Mouse (Mus musculus) right cerebral cortex, adult 2 months (tissue): Measurements from ENCODE around the gene Procr.
"Not testable (repeated sequence)": the region's sequence is repeated elsewhere in the genome, so short reads cannot be mapped to it uniquely, and the experiment has no call there.

ENCODE experiments used
- DNase-seq, 2 experiments: peaks; one replicate each; pipeline ENCODE4 v3.0.0; 2021 to 2022; ENCODE audit warnings: low spot score in 2 of 2

The Procr gene

GRCm38 (mm10) chr2:155751014-155751786 is at the start of gene Procr:
Gene Procr, plus strand, starts transcription at chr2:155751117.
- no peak for DNase-seq

DNA sequence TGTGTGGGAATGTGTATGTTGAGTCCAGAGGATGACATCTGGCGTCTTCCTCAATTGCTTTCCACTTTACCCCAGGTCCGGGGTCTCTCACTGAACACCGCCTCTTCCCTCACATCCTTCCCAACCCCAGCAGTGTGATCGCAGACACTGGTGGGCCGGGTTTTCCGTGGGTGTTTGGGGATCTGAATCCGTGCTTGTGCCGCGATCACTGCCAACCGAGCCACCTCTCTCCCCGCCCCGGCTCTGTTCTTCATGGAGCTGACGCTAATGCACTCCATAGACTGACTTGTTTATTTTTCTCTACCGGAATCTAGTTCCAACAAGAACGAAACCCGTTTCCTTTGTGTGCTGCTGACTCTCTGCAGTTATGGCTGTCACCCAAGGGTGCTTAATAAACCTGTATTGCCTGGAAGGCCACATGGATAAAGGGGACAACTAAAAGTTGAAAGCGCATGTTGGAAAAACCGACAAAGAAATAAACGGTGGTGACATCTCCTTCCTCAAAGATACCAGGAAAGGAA is 49.5 kb upstream of the Procr start:
- DNase-seq, result no peak

DNA sequence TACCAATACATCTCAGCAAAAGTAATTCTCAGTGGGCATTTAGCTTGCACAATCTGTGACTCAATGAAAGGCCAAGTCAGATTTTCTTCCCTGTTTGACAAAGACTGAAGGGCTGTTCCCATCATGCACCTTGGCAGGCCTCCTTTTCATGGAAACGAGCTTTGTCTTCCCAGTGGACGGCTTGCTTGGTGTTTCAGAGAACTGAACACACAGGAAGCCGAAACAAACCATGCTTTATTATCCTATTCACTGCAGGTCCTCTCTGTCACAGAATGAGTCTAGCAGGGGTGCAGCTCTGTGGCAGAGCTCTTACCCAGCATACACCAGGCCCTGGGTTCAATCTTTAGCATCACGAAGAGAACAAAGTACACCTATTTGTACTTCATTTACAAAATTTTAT is 47.3 kb upstream of the Procr start:
- DNase-seq, result no peak

DNA sequence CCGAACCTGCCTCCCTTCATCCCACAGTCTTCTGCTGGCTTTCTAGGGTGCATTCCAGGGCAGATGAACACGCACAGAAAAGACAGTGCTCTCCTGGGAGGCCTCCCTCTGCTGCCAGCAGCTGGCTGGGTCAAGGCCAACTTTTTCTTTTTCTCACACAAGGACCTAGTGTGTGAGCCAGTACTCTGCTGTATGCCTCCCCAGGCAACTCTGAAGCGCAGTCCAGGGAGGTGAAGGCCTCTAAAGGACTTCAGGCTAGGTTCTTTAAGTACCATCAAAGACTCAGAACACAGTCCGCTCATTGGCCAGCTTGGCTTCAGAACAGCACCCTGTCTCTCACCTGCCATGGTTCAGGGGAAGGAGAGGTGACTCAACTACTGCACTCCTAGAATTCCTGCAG is 43.7 kb upstream of the Procr start:
- DNase-seq, result no peak

- no peak for DNase-seq
These were observed 40.4 kb upstream of the Procr start for GRCm38 (mm10) chr2:155710557-155710956.

DNA sequence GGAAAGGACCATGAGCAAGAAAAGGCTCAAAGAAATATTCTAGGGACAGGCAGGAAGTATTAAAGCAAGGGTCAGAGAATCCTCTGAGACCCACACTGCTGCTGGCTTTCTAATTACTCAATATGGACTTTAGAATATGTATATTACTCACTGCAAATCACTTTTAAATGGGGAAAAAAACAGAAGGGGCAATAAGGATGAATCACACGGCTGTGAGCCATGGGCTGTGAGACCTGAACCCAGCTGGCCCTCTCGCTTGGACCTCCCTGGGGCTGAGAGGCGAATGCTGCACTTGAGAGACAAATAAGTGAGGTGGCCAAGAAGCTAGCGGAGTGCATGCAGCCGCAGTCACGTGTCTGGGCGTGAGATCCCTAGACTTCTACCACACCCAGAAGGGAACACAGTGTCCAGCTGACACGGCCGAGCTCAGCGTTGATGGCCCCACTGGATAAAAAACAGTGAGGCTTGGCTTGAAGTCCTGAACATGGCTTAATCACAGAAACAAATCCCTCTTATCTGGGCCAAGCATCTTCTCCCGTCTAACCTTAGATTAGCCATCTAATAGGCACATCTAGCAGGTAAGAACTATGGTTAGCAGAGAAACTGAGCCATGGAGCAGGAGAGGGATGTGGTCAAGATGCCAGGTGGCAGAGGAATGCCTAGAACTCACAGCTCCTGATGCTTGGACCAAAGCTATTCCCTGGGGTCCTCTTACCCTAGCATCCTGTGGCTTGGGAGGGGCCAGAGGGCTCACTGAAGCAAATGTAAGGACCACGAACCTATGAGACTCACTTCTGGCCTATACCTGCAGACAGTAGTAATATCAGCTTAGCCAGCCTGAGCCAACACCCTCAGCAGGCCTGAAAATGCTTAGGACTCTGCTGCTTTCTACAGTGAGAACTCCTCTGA is 33.6 kb upstream of the Procr start:
- DNase-seq, result no peak

DNA sequence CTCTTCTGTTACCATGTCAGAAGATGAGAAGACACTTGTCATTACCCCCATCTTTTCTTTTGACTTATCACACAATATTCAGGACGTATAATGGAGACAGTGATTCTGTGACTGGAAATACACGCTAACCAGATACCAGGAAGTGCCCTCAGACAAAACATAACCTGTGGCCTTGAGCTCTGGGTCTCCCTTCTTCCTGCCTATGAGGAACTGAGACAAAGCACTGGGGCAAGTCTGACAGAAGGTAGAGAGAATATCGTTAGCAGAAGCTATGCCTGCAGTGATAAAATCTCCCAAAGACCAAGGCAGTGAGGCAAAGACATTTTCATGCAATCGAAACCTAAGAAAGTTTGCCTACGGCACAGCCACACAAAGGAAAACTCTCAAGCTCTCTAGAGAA is 30.3 kb upstream of the Procr start:
- DNase-seq, result no peak

GRCm38 (mm10) chr2:155724036-155724435 is 26.9 kb upstream of the Procr start:
- DNase-seq, result no peak

DNA sequence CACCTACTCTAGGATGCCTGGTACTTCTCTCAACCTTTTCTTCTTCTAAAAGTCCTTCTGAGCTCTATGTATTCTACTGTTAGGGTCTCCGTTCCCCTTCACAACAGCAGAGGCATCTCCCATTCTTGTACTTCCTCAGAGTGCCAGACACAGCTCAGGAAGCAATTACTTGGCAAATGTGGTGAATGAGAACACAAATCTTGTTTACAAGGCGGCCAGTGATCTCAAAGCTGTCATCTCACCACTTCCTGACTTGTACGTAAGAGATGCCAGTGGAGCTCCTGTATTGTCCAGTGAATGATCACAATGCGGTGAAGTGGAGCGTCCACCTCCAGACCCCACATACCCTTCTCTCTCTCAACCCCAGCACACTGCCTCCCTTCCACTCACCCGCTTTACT is 26.4 kb upstream of the Procr start:
- no peak for DNase-seq

DNA sequence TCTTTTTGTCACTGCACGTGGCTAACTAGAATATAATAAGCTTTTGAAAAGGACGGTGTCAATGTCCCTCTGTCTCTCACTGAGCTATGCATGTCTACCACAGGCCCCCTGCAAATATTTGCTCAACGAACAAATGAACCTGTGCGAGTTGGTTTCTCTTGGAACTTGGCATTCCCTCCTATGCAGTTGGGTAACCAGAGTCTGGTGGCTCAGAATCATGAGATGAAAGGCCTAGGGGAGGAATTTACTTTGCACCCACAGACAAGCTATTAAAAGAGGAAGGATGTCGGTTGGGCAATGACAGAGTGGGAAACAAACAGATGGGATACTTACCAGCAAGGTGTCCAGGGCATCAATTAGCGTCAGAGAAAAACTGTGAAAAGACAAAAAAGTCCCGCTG is 24.6 kb upstream of the Procr start:
- no peak for DNase-seq

- no peak for DNase-seq
These were observed 23.0 kb upstream of the Procr start for GRCm38 (mm10) chr2:155727764-155728395.

- no peak for DNase-seq
These were observed 22.2 kb upstream of the Procr start for GRCm38 (mm10) chr2:155728742-155729141.

GRCm38 (mm10) chr2:155729158-155729645 is 21.7 kb upstream of the Procr start, which contains the start of gene Edem2:
Gene Edem2, minus strand, starts transcription at chr2:155729475.
- DNase-seq, result peak; percentile 94 to 95

DNA sequence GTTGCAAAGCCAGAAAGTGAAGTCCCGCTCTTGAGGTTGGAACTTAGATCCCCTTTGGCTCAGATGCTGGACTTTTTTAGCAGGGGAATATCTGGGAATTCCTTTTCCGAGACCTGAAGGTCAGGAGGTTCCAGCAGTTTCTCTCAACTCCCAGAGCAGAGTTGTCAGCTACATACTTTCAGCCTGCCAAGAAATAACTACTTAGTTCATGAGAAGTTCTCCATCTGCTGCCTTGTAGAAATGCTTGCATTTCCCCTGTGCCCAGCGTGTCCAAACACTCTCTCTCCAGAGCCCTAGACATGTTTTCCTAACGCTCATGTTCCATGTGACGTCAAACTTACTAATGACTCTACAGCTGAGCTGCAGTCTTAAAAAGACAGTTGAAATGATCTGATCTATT is 15.8 kb upstream of the Procr start:
- DNase-seq, result no peak

- not testable (repeated sequence) for DNase-seq
These were observed 15.2 kb upstream of the Procr start, which contains the start of gene Gm17581 for GRCm38 (mm10) chr2:155735766-155736165. Gene Gm17581, minus strand, starts transcription at chr2:155735866.

GRCm38 (mm10) chr2:155736936-155737335 is 14.0 kb upstream of the Procr start:
- no peak for DNase-seq

GRCm38 (mm10) chr2:155737803-155738202 is 13.1 kb upstream of the Procr start:
- no peak for DNase-seq

DNA sequence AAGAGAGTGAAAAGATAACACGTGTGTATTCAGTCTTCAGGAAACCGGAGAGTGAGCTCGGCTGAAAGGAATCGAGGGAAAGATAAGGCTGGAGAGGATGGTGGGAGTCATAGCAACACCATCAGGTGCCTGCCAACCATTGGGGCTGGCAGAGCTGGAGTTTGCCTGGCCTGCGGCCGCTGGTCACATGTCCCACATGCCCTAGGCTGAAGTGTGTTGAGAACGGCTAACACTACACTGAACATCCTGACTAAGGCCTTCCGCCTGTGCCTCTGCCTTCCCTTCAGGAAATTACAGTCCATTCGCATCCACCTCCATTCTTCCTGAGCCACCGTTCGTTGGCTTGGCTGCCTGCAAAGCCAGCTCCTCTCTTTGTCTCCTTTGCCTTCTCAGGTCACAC is 8.7 kb upstream of the Procr start:
- no peak for DNase-seq

GRCm38 (mm10) chr2:155742931-155743337 is 8.0 kb upstream of the Procr start:
- no peak for DNase-seq

GRCm38 (mm10) chr2:155743351-155743750 is 7.6 kb upstream of the Procr start:
- no peak for DNase-seq

GRCm38 (mm10) chr2:155745487-155745886 is 5.4 kb upstream of the Procr start:
- DNase-seq, result no peak

GRCm38 (mm10) chr2:155749394-155749793 is 1.5 kb upstream of the Procr start:
- DNase-seq, result no peak
